Mouse (Mus musculus) monocyte, adult 5-6 weeks (primary cell): ENCODE results near the gene Cntln. TPM values are rescaled to one million over a fixed set of nuclear protein-coding genes. Genes with fewer than 3 reads are reported as not detected.

Source experiments
- ATAC-seq: fragments of 153-309, 156-312 bp; replicated peaks from 2 replicates; pipeline ENCODE4 v1.8.0; 2017; ENCODE audit warnings: mild to moderate bottlenecking; ENCODE audit not compliant: low TSS enrichment, insufficient number of reproducible peaks, severe bottlenecking, poor library complexity, low FRiP score
- total RNA-seq: library from RNA; stranded (forward); fragments of 200-1000, 200-491, 200-594 nt; gene quantifications from 3 replicates; pipeline ENCODE4 v1.2.3, GENCODE M21; 2017

Gene Cntln
- total RNA-seq, 1 experiment from 2014 or later = 13.6 TPM

DNA sequence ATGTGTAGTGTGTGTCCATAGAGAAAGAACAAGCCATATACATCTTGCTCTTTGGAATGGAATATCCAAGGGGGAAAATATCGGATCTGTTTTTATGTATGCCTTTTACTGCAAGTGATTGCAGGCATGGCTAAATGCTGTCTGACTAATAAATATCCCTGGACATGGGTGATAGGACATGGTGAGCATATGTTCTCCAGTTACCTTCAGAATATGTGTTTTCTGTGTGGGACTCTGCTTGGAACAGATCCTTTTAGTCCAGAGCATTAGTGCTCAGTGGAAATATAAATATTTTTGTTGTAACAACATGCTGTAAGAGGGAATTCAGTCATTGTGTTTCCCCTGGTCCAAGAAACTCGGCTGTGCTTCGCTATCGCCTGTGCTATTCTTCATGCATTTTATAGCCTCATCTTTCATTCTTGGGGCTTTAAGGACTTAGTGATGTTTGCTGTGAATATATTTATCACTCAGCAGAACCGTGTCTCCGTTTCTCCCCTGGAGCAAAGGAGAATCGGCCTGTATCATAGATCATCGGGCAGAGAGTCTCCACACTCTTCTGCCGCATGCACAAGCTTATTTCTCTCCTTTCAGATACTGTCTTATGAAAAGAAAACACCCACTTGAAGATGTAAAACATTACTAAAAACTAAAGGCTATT lies 294.4 kb downstream of the Cntln start:
- no peak for ATAC-seq

Other genes with a start within 250 kb of the Cntln start
- 0.48 TPM in 1 of 3 replicates, not detected in the others for gene Bnc2, start 209.0 kb upstream of the Cntln start, total RNA-seq